Mouse (Mus musculus): ENCODE data around the gene Cyp3a13.
"Not testable (repeated sequence)": the region's sequence is repeated elsewhere in the genome, so short reads cannot be mapped to it uniquely, and the experiment has no call there.

The Cyp3a13 gene

DNA sequence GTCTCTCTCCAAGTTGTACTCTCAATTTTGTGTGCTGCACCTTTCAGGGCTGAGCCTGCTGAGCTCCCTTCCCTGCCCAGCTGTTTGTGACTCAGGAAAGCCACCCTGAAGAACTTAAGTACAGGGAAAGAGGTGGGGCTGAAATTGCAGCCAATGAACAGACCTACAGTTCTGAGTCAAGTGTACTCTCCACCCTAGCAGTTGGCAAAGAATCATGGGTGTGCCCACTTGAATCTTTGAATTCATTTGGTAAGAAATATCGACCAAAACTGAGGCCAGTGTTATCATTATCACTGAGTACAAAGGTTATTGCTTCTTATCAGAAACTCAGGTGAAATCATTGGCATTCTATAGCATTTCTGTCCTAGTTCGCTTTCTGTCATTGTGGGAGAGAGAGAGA is at the start of gene Cyp3a13:
Gene Cyp3a13, minus strand, starts transcription at position 88 of the 400 bp plus-strand sequence.
- no peak for DNase-seq (ENCODE audit: low spot score)

DNA sequence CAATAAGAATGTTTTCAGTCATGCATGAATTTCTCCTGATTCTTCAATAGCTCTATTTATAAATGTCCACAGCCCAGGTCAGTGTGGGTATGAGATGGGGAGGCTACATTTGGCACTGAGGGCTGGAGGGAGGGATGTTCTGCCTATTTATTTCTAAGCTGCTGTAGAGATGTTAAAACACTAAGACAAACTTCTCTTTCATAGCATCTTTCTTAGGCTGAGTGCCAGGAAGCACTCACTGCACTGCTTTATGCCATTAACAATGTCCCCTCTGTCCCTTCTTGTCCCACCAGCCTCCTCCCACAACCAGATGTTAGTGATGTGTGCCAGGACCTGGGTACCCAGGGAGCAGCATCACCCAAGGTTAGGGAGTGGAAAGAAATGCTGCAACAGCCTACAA is 45.1 kb upstream of the Cyp3a13 start:
- DNase-seq (ENCODE audit: low spot score), result no peak

DNA sequence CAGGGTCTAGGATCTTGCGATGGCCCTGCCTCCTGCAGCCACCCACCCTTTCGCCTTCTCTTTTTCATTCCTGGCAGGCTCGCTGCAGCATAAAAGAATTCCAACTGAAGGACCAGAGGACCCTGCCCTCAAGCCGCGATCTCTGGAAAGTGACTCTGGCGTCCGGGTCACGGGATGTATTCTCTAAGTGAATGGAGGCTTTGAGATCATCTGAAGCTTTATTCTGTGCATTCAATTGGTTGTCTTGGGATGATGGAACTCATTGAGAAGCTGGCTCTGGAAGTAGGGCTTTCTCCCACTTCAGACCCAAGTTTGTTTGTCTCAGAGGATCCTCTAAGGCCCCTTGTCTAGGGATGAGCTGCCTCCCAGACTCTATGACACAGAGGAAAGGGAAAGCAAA is 41.5 kb upstream of the Cyp3a13 start, which contains the start of gene Gjc3:
Gene Gjc3, minus strand, starts transcription at position 154 of the 400 bp plus-strand sequence.
- DNase-seq (ENCODE audit: low spot score), result no peak

DNA sequence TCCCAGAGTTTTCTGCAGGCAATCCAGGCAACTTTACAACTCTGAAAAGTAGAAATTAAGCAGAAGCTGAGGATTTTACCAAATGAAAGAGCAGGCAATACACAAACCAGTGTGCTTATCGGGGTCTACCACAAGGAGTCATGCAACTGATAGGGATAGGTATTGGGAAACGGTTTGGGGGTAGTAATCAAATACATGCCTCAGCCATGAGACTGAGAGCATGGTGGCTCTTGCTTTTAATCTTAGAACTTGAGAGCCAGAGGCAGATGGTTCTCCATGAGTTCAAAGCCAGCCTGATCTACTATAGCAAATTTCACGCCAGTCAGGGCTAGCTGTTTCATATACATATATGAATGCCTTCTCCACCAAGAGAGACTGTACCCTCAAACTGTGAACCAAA is 35.0 kb upstream of the Cyp3a13 start:
- no peak for DNase-seq (ENCODE audit: low spot score)

DNA sequence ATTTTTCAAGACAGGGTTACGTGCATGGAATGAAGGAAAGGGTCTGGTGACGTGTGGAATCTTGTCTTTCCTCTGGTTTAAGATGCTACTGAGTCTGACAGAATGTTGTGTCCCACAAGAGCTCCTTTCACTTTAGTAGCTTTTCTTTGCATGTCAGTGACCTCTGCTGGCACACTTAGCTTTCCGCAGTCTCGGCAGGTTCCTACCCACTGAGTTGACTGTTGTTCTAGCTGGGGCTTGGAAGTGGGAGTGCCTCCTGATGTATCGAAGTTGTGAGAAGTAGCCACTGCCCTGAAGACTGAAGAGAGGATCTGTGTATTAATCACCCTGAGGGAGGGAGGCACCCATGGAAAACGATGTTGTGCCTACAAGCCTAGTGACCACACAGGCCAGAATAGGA is 29.8 kb upstream of the Cyp3a13 start:
- DNase-seq (ENCODE audit: low spot score), result peak; percentile 21

DNA sequence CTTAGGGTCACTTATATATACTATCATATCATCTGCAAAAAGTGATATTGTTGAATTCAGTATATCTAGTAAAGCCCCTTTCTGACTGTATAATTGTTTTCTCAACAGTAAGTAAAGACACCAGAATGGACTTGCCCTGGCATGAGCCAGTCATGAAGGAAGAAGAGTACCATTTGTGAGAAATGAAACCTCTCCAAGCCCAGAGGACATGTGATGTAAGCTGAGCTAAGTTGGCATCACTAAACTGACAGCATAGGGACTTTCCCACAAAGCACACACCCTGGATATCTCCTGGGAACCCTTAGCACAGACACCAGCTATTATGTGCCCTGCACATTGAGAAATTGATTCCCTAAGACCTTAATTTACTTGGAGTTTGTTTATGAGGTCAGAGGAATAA is 25.9 kb upstream of the Cyp3a13 start:
- DNase-seq (ENCODE audit: low spot score), result no peak

DNA sequence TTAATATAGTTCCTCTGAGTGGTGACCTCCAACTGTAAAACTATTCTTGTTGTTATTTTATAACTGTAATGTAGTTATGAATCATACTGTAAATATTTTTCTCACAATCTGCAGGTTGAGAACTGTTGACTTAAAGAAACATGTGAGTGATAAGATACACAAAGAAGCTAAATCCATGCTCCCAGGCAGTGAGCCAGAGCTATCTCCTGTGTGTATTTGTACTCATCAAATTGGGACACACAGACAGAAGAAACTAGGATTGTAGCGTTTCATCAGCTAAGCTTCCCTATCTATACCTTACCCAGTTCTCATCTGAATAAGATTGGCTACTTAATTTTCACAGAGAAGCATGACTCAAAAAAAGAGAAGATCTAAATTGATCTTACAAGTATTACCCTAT is 21.7 kb upstream of the Cyp3a13 start:
- DNase-seq (ENCODE audit: low spot score), result no peak

DNA sequence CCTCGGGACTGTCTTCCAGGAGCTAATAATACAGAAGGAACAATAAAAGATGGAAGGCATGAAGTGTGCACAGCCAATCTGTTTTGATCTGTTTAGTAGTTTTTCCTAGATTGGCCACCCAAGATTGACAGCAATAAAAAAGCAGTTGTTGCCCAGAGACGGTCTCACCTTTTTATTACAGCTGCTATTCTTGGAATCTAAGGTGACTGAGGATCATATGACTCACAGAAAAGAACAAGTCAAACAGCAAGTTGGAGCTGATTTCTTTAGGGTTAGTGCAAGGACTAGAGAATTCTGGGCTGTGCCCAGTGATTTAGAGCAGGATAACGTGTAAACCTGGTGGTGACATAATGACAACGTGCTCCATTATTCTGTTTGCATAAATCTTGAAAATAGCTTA is 19.5 kb upstream of the Cyp3a13 start:
- no peak for DNase-seq (ENCODE audit: low spot score)

DNA sequence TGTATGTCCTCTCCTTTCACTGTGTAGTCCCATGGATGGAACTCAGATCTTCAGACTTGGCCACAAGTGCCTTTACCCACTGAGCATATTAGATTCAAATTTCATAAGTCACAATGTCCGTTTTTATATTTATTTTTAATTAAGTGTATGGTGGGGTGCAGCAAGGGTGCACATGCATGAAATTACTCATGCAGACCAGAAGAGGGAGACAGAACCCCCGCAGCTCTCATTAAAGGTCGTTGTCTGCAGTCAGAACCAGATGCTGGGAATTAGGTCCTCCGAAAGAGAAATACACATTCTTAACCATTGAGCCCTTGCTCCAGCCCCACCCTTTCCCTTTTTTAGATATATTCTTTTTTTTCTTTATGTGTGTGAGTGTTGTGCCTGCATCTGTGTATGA is 15.8 kb upstream of the Cyp3a13 start:
- DNase-seq (ENCODE audit: low spot score), result no peak

DNA sequence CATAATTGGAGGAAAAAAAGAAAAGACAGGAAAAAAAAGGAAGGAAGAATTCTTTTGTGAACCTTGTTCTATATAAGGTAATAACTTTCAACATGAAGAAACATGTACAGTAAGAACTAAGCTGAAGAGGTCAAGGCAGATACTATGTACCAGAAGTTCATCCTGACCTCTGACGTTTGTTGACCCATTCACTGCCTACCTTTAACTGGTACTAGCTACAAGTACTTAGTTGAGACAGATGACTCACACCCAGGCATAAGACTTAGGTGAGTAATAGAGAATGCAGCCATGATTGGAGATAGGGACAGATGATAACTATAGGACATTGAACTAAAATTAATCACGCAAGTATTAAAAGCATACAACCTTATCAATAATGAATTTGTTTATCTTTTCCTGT is 15.1 kb upstream of the Cyp3a13 start:
- DNase-seq (ENCODE audit: low spot score), result no peak

DNA sequence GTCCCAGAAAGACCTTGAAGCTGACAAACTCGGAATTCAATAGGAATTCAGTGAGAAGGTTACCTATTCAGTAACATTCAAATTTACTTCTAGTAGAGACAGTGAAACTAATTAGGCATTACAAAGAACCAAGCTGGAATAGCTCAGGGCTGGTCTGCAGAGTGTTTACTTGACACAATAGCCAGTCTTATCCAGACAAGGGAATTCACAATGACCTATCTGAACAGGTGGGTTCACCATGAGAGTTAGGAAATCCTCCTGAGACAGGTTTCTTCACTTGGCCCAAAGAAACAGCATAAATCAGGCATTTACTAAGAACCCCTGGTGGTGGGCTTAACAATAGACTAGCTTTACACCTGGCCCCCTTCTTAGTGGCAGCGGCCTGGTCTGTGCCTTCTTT is 12.5 kb upstream of the Cyp3a13 start:
- DNase-seq (ENCODE audit: low spot score), result not testable (repeated sequence)

DNA sequence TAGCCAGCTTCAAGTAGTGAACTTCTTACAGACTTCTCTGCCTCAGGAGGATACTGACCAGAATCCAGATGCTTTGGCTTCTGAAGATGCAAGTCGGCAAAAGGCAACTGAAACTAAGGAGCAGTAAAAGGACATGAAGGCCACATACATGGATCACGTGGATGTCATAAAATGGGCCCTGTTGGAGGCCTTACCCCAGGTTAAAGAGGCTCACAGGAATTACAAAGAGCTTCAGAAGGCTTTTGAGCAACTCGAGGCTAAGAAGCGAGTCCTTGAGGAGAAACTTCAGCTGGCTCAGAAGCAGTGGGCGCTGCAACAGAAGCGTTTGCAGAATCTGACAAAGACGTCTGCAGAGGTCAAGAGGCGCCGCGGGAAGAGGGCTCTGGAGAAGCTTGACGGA is 7.0 kb upstream of the Cyp3a13 start:
- DNase-seq (ENCODE audit: low spot score), result no peak

DNA sequence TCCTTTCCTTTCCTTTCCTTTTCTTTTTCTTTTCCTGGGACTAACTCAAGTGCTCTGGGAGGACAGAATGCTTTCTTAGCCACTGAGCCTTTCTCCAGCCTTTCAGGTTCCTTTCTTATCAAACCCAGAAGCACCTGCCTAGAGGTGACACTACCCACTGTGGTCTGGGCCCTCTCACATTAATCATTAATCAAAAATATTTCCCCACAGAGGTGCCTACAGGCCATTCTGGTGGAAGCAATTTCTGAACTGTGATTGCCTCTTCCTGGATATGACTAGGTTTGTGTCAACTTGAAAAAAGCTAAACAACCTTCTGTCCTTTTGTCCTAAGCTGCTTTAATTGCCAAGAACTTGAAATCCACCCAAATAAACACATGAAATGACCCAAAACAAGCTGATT is 752 bp upstream of the Cyp3a13 start:
- no peak for DNase-seq (ENCODE audit: low spot score)

DNA sequence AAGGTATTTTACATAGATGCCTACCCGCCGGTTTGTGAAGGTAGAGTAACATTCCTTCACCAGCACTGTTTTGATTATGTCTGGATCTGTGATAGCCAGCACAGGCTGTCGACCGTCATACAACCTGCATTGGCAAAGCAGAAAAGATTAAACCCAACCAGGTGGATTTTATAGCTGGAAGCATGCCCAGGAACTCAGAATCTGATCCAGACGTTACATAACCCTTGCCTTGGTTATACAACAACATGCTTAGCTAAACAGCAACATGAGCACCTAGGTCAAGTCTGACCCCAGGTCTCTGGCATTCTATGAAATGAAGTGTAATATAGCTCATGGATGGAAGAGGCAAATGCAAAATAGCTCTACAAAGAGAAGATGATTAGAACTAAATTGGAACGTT is 5.9 kb downstream of the Cyp3a13 start:
- DNase-seq (ENCODE audit: low spot score), result no peak

DNA sequence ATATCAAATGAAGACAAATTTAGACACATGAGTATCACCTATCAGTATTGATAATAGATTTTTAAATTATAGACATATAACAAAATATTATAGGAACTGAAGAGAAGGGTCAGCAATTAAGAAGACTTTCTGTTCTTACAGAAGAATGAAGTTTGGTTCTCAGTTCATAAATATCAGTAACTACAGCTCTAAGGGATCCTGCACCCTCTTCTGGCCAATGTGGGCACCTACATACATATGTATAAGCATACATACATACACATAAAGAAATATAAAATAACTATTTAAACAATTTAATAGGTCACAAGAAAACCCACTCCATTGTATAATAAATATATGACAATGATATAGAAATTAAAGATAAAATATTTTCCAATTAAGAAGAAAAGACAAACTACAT is 6.9 kb downstream of the Cyp3a13 start:
- no peak for DNase-seq (ENCODE audit: low spot score)

DNA sequence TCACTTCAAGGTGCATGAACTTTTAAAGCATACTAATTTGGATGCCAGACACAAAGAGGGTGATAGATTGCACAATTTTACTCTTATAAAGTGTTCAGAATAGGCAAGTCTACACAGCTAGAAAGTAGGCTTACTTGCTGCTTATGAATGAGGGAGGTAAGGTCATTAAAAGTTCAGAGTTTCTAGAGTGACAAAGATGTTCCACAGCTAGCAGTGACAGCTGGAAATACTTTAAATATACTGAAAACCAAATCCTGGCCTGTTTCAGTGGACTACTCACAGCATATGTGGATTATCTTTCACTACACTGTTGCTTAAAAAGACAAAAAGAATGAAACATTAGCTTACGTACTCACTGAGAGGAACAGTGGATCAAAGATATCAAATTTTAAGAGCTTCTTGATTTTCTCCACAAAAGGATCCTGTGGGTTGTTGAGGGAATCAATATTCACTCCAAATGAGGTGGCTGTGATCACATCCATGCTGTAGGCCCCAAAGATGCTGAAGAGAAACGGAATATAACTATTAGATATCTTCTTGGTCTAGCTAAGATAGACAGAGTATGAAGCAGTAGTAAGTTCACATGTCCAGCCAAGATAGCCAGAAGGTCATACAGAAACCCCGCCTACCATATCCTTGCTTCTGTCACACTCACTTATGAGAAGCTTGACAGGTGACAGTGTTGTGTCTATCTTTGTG is 11.7 kb downstream of the Cyp3a13 start:
- no peak for DNase-seq (ENCODE audit: low spot score)

DNA sequence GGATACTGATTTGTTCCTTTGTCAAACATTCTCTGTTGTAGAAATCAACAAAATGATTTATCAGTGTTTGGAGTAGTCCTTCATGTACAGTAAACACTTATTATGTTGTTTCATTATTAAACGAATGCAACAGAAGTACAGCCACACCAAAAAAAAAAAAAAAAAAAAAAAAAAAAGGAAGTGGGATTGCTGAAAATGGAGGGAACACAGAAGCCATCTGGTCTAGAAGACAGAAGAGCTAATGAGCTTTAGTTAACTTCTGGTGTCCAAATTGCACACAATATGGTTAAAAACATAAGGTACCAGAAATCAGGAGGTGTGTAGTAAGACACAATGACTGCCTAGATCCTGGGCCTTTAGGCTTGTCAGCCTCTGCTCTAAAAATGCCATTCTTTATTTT is 23.6 kb downstream of the Cyp3a13 start:
- DNase-seq (ENCODE audit: low spot score), result no peak

DNA sequence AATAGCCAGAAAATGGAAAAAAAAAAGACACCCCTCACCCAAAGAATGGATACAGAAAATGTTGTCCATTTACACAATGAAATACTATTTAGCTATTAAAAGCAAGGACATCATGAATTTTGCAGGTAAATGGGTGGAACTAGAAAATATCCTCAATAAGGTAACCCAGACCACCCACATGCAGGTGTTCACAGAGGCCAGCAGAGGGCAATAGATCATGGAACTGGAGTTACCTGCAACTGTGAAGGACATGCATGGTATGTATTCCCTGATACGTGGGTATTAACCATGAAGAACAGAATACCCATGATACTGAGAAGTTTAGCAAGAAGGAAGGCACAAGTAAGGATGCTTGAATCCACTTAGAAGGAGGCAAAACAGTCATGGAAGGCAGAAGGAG is 28.5 kb downstream of the Cyp3a13 start:
- no peak for DNase-seq (ENCODE audit: low spot score)

DNA sequence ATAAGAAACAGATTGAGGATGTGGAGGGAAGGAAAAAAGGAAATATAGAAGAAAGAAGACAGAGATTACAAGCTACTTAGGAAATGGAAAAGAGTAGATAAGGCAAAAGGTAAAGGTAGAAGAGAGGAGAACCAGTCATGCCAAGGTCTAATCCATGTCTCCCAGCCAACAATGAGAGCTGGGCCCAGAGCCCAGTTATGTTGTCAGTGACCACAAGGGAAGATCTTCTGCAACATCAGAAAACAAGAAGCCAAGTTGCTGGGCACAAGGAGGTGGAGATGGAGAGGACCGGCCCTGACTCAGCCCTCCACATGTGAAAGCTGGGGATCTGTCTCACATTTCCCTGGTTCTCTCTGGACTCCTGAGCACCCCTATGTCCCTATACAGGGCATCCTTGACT is 33.8 kb downstream of the Cyp3a13 start:
- no peak for DNase-seq (ENCODE audit: low spot score)

DNA sequence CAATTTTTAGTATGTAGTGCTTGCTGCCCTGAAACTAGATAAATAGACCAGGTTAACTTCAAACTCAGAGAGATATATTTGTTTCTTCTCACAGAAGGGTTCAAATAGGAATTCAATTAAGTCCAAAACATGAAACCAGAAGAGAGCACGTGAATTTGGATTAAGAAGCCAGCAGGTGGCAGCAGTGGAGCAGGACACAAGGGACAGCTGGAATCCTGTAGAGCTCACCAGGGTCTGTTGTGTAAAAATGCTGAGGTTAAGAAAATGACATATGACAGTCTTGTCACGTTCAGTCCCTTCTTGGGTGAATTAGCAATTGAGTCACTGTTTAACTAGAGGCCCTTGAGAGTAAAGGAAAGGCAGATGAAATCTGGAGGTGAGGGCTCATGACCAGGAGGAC is 35.5 kb downstream of the Cyp3a13 start:
- peak; percentile 30 for DNase-seq (ENCODE audit: low spot score)

DNA sequence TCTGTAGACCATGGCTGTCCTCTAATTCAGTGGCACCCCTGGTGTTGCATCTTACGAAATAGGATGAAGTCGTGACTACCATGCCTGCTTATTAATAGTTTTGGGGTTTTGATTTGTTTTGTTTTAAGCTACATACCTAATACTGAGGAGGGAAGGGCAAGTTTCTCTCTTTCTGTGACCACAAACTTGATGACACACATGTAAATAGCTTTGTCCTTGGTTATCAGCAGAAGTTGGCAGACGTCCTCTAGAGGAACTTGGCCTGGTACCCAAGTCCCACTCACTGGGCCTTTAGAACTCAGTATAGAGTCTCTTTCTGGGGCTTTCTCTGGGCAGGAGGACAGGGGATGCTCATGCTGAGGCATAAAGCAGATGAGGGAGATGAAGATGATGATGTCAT is 38.1 kb downstream of the Cyp3a13 start:
- no peak for DNase-seq (ENCODE audit: low spot score)

DNA sequence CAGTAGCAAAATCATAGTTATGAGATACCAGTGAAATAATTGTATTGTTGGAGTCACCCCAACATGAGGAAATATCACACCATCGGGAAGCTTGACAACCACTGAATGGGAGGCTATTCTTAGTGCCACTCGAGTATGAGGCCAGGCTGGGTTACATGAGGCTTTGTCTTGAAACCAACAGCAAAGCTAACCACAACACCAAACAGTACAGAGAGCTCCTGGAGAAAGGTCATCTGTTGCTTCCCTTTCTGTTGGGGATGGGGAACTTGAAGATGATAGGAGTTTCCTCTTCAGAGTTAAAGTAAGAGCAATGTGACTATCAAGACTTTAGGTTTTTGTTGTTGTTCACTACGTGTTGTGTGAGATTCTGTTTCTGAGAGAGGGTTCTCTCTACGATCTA is 38.5 kb downstream of the Cyp3a13 start:
- no peak for DNase-seq (ENCODE audit: low spot score)

DNA sequence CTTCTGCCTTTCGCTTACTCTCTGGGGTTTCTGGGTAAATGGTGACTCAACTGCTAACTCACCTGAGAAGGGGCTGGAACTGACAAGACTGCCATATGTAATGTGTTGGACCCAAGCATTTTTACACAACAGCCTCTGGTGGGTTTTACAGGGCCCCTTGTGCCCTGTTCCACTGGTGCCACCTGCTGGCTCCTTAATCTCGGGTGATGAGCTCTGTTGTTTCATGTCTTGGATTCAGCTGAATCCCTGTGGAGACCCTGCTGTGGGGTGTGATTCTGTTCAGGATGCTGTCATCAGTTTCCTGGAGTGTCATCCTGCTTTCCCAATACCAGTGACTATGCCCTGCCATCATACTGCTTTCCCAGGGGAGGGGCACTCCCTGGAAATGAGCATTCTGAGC is 43.6 kb downstream of the Cyp3a13 start:
- DNase-seq (ENCODE audit: low spot score), result peak; percentile 15

DNA sequence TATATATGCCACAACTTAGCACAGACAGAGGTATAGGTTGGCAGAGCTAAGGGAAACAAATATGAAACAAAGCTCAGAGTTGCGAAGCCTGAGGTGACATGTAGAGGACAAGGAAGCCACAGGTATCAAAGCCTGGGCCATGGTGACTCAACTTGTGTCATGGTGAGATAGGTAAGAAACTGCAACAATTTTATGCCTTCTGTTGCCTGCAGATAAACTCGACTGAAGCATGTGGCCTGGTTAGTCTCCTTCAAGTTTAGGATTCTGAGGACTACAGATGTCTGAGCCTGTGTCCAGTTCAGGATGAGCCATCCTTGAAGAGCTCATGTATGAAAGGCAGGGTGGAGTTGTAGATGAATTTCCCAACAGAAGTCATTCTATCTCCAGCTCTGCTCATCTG is 46.4 kb downstream of the Cyp3a13 start:
- DNase-seq (ENCODE audit: low spot score), result no peak

DNA sequence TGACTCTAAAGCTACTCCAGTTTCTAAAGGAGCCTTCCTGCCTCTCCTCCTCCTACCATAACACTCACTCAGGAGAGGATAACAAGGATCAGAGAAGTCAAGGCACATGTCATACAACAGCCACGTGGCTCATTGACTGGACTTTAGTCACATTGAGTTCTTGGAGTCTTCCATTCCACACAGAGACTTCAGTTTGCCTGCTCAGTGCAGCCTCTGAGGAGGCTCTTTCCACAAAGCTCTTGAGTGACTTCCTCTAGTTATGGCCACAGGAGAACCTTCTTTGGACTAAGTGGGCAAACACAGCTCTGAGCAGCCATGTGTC is 49.1 kb downstream of the Cyp3a13 start:
- DNase-seq (ENCODE audit: low spot score), result not testable (repeated sequence)
